In the genomic region with DNA sequence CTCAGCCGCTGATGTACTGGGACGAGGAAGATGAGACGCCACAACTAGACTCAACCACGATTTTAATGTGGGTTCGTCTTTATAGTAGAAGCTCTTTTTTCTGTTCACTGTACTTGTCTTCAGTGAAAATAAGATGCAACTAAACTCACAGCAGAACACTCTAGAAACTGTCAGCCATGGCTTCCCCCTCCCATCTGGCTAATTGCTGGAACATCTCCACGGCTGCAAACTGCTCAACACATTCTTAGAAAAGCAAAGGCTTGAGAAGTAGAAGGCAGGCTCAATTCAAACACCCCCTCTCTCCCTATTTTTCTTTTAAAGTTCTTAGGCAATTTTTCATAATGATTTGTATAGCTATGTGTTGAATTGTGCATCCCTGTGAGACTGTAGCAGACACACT, we compare ENCODE assay signal across 20 mouse cellular contexts. TPM values are rescaled to one million over a fixed set of nuclear protein-coding genes. Genes with fewer than 3 reads are reported as not detected.
A peak's percentile ranks its signal among the peaks of the same experiment; 100 is the strongest.
DNase-seq lines count a peak whose midpoint lies in the region; ATAC-seq and TF ChIP-seq lines count a peak whose summit lies in the region.
"Had no signal": no experiment of that assay in that cellular context is flagged by ENCODE, and none has a peak within 500 bp of the region (broad histone marks: within the 10 kb centered on the region; RNA-seq: fewer than 3 reads in every experiment).

No protein-coding gene starts in this region.

- H3K9me3 ChIP-seq in midbrain, postnatal 0 days (ENCODE audit: low read length) = no peaks in the 10 kb centered on the region
- H3K9me3 ChIP-seq: embryonic facial prominence, embryonic 10.5 days; heart, embryonic 12.5 days; neural tube, embryonic 13.5 days; stomach, embryonic 15.5 days had no signal

- H3K4me2 ChIP-seq in midbrain, postnatal 0 days (ENCODE audit: low read depth, low read length, poor library complexity, severe bottlenecking) = no peak overlapping the region
- H3K4me2 ChIP-seq: heart, embryonic 12.5 days; hindbrain, embryonic 14.5 days; midbrain, embryonic 11.5 days; neural tube, embryonic 13.5 days; stomach, embryonic 15.5 days had no signal

- 88% methylated on average over 6 of the region's 6 CpGs for WGBS in midbrain, postnatal 0 days

- no peak for ATAC-seq in midbrain, postnatal 0 days (ENCODE audit: low FRiP score)
- ATAC-seq: intestine, embryonic 16.5 days had no signal

- H3K36me3 ChIP-seq in midbrain, postnatal 0 days (ENCODE audit: insufficient read depth, low read length) = 0 out of 2 replicates have a peak, but pooled peaks cover 5% of the 10 kb centered on the region
- H3K36me3 ChIP-seq: stomach, embryonic 15.5 days had no signal

- intact Hi-C loops in left cerebral cortex, postnatal 25 days (cut with DNase I) = no loop called here

- no peak for TF ChIP-seq CTCF in midbrain, postnatal 0 days (IDR thresholded peaks at IDR 0.05)

- H3K9ac ChIP-seq in midbrain, postnatal 0 days (replicated peaks; ENCODE audit: low read length, poor library complexity, severe bottlenecking) = no peak overlapping the region
- H3K9ac ChIP-seq: heart, embryonic 12.5 days; hindbrain, embryonic 14.5 days; neural tube, embryonic 13.5 days; stomach, embryonic 15.5 days had no signal

- H3K27me3 ChIP-seq in midbrain, postnatal 0 days (ENCODE audit: insufficient read depth, low read length) = no peaks in the 10 kb centered on the region
- H3K27me3 ChIP-seq: heart, embryonic 12.5 days; neural tube, embryonic 13.5 days; stomach, embryonic 15.5 days had no signal

- H3K4me1 ChIP-seq in midbrain, postnatal 0 days (ENCODE audit: insufficient read depth, low read length) = no peaks in the 10 kb centered on the region
- H3K4me1 ChIP-seq: embryonic facial prominence, embryonic 10.5 days; neural tube, embryonic 13.5 days; stomach, embryonic 15.5 days had no signal

- H3K27ac ChIP-seq in midbrain, postnatal 0 days (ENCODE audit: low read depth, low read length) = no peak overlapping the region
- H3K27ac ChIP-seq: embryonic facial prominence, embryonic 10.5 days; hindbrain, embryonic 14.5 days; neural tube, embryonic 13.5 days; stomach, embryonic 15.5 days had no signal

- peak; percentile 67 for DNase-seq in right cerebral cortex, adult 18-20 months
- DNase-seq in right cerebral cortex, postnatal 14 days = no peak
- DNase-seq in layer of hippocampus, adult 8-10 months (ENCODE audit: low spot score in 2 of 2) = peak; percentile 45 to 50
- DNase-seq in left cerebral cortex, postnatal 25 days (ENCODE audit: low spot score in 2 of 2) = peak; percentile 61 to 85
- DNase-seq in ovary, postnatal 36 days (ENCODE audit: low spot score) = no peak
- DNase-seq in urinary bladder, adult 2 months (ENCODE audit: low spot score) = no peak
- DNase-seq in midbrain, postnatal 0 days (ENCODE audit: low spot score) = no peak
- no peak for DNase-seq in c-Kit-positive CD71-positive TER-119-positive erythroid progenitor cells, embryonic 14.5 days (ENCODE audit: low spot score)
- DNase-seq: cerebellum, adult 18-20 months; kidney, postnatal 14 days; lung, adult 18-20 months; lung, postnatal 36 days; thymus, postnatal 14 days had no signal

- no peak overlapping the region for H3K4me3 ChIP-seq in midbrain, postnatal 0 days (ENCODE audit: low read depth, low read length)
- H3K4me3 ChIP-seq: embryonic facial prominence, embryonic 10.5 days; heart, embryonic 12.5 days; neural tube, embryonic 13.5 days; stomach, embryonic 15.5 days had no signal

RNA-seq across cellular contexts. Expression of gene Prdm2, which starts 29.7 kb away (rescaled TPM):
- total RNA-seq in layer of hippocampus, adult 8-10 months (2022) = 10 to 100 TPM; 39.5 to 49.8 (median 45.0) TPM
- 10 to 100 TPM; 39.7 to 42.3 TPM for total RNA-seq in left cerebral cortex, postnatal 25 days (2021)
- 12.1 and 18.0 TPM in 2 replicates for polyA plus RNA-seq in urinary bladder, adult 2 months (2012; rRNA removed)
- total RNA-seq in midbrain, postnatal 0 days (2014; rRNA removed) = 19.1 and 25.6 TPM in 2 replicates
- 9.7 and 10.9 TPM in 2 replicates for polyA plus RNA-seq in midbrain, postnatal 0 days (2015; fragmentation: Nextera tagmentation; extraction: Ambion mirVana)

Comparison
In these comparisons a context has a peak if more than half of its experiments do, and no peak if none do; other contexts are left out.
1. DNase-seq: peak in right cerebral cortex, adult 18-20 months (single experiment), layer of hippocampus, adult 8-10 months (2 of 2) and left cerebral cortex, postnatal 25 days (2 of 2); none in right cerebral cortex, postnatal 14 days (single experiment), ovary, postnatal 36 days (single experiment), urinary bladder, adult 2 months (single experiment), midbrain, postnatal 0 days (single experiment) and c-Kit-positive CD71-positive TER-119-positive erythroid progenitor cells, embryonic 14.5 days (single experiment).